Mouse (Mus musculus): ENCODE measurements around the gene Sorcs1.

Gene Sorcs1

DNA sequence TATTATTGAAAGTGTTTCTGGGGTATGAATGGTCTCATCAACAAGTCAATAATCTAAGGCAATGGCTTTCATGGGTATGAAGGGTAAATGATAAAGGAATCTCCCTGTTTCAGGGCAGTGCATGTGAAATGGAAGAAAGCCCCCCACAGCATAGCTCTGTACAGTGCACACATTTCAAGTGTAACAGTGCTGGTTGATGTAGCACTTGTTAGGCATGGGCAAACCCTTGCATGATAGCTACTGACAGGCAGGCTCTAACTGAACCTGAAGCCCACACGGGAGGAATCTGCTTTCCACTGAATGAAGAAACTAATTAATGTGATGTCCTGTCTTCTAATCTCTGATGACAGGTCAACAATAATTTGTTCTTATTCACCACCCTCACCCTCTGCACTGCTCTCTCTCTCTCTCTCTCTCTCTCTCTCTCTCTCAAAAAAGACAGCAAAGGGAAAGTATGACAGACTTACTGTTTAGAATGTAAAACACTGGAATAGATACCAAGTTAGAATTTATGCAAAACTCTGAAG is 108.7 kb downstream of the Sorcs1 start:
- no peak for DNase-seq (ENCODE audit: extremely low read depth, low read depth, low spot score)

DNA sequence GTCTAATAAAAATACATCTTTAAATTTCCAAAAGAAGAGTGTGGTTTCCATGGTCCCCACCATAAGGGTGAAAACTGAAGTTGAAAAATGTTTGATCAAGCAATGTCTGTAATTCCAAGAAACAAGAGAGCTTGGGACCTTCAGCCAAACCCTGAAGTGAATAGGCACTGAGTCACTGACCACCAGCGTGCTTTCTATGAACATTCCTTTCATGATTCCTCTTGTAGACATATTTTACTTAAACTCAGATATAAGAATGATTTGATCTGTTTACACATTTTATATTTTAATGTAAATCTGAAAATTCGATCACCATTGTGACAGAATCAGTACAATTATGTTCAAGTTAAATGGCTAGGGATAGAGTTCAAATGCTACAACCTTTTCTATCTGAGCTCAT is 112.1 kb downstream of the Sorcs1 start:
- no peak for DNase-seq (ENCODE audit: extremely low read depth, low read depth, low spot score)

DNA sequence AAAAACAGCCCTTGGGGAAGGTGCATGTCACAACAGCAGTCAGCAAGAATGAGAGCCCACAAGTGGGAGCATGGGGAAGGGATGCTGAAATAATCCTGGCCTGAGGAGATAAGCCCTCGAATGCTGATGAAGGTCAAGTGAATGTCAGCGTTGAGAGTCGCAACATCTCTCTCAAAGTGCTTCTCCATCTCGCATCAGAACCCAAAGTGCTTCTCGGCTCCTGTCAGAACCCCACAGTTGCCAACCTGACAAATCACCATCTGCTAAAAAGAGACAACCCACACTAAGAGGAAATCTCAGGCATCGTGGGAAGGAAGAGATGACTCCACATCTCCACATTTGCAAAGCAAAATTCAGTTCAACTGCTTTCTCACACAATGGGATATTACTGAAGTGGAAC is 119.7 kb downstream of the Sorcs1 start:
- DNase-seq (ENCODE audit: extremely low read depth, low read depth, low spot score), result no peak

DNA sequence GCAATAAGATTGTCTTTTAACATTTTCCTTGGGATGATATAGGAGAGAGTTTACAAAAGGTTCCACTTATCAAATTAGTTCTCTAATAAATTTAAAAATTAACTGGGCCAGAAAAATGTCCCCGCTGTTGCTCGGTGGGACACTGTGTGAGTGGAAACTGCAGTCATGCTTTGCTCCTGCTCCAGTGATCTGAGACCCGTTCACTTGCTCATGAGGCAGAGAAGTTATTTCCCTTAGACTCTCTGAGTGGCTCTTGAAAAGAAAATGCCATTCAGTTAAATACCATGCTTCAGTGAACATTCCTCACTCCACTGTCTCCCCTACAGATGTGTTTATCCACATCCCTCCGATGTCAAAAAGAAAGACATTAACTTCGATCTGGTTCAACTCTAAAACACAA is 144.4 kb downstream of the Sorcs1 start:
- no peak for DNase-seq (ENCODE audit: extremely low read depth, low read depth, low spot score)

DNA sequence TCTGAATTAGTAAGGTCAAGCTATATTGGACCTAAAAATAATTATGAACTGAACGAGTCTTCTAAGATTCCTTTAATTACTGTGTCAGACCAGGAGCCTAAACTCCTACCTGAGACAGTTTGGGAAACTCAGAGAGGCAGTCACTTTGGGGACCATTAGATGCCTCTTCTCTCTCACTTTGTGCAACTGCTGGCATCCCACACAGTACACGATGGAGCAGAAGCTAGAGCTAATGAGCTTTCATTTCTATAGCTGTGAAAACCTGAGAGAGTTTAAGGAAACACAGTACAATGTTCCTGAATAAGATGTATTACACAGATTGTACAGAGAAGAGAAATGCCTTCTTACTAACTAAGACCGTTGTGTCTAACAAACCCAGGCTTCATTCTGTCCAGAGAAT is 150.6 kb downstream of the Sorcs1 start:
- DNase-seq (ENCODE audit: extremely low read depth, low read depth, low spot score), result no peak

DNA sequence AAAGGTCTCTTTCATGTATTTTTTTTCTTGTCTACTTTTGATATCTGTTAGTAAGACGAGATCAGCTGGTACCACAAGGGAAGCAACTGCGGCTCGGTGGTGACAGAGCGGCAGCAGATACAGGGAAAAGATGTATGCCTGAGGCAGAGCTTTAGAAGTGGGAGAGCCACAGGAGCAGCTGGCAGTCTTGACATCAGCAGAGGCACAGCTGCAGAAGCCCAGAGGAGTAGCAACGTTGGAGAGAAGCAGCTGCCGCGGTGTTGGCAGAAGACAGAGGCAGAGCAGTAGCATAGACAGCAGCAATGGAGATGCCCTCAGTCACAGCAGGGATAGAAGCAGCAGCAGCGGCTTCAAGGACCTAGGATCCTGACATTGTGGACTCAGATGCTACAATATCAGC is 152.4 kb downstream of the Sorcs1 start:
- no peak for DNase-seq (ENCODE audit: extremely low read depth, low read depth, low spot score)

DNA sequence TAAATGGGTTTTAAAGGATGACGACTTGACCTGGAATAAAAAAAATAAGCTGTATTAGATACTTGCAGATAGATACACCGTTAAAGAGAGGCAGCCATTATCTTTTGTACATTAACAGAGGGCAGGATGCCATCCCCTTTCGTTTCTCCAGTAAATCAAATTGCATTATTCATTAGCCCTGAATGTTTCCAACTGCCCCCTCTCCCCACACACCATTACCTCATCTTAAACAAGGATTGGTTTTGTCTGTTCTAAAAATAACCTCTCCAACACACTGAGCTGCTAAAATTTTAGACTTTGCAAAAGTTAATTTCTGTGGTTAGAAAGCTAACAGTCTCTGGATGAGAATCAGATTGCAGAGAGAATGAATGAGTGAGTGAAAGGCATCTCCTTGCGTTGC is 156.5 kb downstream of the Sorcs1 start:
- DNase-seq (ENCODE audit: extremely low read depth, low read depth, low spot score), result no peak

DNA sequence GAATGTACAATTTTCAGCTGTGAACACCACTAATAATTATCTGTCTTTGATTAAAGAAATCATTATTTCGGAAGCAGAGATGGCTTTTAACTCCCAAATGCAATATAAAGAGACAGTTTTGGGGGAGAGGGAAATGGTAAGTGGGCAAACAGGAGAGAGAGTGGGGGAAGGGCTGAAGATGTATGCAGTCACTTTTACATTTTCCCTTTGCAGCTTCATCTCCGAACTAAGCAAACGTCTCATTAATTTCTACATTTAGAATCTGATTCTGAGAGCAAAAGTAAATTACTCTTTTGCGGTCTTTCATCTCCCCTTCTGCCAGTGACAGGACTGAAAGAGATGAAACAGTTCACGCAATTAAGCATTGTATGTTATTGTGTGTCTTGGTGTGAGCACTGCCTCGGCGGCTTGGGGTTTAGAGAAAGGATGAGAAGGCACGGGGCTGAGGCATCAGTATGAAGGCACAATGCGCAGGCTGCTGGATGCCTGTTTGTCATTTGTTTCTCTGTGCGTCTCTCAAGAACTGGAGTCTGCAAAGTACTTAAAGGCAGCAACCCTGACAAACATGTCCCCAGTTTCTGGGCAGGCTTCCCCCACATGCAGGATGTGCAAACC is 163.3 kb downstream of the Sorcs1 start:
- no peak for DNase-seq (ENCODE audit: extremely low read depth, low read depth, low spot score)

DNA sequence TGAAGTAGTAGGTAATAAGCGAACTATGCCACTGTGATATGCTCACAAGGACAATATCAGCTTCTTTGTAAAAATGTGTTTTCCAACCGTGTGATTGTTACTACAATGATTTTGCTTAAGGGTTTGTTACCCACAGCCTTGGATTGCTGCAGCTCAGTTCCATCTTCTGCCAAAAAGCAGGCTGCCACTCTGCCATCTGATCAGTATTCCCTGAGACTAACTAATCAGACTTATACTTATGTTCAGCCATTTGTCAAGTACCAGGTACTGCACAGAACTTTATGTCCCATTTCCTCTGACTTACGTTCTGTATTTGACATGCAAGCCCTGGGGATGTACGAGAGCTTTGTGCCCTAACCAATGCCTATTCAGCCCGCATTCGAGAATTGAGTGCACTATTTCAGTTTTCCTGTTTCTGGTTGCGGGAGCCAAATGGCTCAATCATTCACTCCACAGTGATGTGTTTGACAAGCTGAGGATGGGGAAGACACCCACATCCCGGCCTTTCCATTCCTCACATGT is 164.1 kb downstream of the Sorcs1 start:
- no peak for DNase-seq (ENCODE audit: extremely low read depth, low read depth, low spot score)

DNA sequence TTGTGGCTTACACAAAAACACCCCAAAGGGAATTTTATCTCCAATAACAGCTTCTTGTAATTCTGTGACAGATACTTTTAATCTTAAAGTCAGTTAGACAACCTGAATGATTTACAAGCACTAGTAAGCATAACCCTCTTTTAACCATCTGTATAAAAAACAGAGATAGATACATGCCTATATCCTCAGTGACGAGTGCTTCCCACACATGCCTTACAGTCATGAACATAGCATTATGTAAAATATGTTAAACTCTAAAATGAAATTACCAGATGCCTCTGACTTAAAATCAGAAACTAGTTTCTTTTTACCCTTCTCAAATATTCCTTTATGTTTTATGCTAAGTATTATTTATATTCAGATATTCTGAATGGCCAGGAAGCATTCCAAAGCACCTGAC is 175.6 kb downstream of the Sorcs1 start:
- DNase-seq (ENCODE audit: extremely low read depth, low read depth, low spot score), result no peak

DNA sequence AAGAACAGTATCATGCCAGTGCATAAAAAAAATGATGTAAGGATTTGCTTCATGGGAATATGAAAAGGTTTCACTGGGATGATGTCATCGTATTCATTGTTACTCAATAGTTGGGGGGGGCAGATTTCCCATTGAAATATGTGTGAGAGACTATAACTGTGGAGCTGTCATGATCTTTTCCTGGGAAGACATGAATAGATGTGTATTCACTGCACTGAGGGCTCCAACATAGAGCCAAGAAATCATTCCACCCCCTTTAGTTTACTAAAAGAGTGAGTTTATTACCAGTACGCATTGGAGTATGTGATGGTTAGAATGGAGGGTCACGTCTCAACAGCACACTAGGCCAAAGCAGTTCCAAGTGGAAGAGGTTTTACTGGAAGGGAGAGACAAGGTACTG is 187.3 kb downstream of the Sorcs1 start:
- DNase-seq (ENCODE audit: extremely low read depth, low read depth, low spot score), result no peak

DNA sequence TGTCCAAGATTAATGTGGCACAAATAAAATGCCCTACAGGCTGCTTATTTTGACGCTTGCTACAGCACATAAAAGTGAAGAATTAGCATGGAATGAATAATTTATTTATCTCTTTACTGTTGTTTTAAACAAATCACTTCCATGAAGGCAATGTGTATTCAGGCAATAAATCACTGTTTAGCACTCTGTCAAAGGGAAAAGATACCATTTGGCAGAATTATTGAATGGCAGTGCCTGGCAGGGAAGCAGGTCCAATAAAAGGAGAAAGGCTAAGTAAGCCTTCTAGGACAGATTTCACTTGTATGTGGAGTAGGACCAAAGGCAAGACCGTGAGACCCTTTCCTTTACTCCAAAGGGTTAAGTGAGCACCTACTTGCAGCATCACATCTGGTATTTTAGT is 187.7 kb downstream of the Sorcs1 start:
- DNase-seq (ENCODE audit: extremely low read depth, low read depth, low spot score), result no peak

DNA sequence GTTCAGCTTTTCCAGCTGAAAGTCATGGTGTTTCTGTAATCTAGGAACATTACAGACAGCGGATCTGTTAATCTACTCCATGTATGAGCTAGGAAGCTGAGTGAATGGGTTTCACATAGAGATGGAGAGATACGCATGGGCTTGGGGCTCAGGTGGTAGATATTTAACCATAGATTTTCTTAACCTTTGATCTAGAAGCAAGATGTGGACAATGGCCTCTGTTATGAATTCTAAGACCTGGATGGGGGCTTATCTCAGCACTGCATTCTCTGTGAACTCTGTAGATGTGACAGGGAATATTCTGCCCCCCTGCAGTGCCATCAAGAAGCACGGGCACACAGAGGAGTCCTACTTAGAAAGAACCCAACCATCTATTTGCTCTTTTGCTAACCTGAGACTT is 188.7 kb downstream of the Sorcs1 start:
- DNase-seq (ENCODE audit: extremely low read depth, low read depth, low spot score), result no peak

DNA sequence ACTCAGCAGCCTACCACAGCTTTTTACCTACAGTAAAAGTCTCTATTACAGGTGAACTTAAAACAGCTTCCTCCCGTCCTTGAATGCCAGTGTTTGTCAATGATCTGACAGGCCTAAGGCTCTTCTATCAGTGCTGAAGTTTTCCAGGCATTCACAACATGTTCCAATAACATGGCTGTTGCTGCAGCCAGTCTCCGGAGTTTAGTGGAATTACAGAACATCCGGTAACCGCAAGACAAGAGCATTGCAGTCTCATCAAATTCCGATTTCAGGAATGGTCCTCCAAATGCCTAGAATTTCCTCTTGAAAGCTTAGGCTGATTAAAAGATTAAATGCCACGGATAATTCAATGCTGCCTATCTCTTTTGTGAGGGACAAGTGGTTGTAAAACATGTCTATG is 190.0 kb downstream of the Sorcs1 start:
- no peak for DNase-seq (ENCODE audit: extremely low read depth, low read depth, low spot score)

DNA sequence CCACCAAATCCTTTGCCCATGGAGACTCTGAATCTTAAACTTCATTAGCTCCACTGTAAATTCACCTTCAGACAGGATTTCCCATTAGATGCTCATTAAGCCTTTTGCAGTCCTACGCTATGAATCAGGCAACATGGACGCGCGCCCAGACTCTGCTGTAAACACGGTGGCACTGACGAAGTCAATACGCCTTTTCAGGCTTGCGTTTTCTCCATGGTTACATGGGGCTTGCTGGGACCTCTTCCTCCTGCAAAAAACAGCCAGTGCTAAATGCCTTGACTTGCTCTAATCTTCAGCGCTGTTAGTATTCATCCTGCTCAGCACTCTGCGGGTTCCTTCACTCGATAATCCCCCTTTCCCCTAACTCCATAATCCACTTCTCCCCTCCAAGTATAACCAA is 190.7 kb downstream of the Sorcs1 start:
- DNase-seq (ENCODE audit: extremely low read depth, low read depth, low spot score), result no peak

DNA sequence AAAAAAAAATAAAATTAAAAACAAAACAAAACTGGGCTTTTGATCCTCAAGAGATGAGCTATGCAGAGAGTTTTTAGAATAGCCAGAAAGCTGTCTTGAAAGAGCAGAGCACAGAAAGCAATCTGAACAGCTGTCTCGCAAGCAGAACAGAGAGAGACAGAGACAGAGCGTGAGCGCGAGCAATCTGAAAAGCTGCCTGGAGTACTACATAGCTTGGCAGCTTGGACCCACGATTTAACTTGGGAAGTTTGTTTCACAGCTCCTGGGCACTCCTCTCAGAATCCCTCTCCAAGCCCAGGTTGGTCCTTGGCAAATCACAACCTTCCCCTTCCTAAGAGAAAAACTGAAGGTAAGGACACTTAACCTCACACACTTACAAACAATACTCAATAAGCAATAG is 192.1 kb downstream of the Sorcs1 start:
- DNase-seq (ENCODE audit: extremely low read depth, low read depth, low spot score), result no peak

DNA sequence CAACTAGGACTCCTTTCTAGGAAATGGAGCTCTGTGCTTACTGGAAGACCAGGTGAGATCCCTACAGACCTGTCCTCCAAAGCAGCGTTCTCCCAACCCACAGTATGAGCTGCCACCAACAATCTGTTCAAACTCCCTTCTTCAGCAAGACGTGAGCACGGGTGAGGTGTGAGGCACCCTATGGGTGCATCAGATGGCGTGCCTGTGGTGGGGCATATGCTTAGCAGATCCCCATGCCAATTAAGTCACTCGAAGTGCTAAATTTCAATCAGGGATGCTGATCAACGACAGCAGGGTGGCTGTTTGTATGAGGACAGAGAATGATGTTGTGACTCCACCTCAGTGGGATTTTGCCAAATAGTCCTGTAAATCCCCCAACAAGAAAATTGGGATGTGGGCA is 201.7 kb downstream of the Sorcs1 start:
- no peak for DNase-seq (ENCODE audit: extremely low read depth, low read depth, low spot score)

DNA sequence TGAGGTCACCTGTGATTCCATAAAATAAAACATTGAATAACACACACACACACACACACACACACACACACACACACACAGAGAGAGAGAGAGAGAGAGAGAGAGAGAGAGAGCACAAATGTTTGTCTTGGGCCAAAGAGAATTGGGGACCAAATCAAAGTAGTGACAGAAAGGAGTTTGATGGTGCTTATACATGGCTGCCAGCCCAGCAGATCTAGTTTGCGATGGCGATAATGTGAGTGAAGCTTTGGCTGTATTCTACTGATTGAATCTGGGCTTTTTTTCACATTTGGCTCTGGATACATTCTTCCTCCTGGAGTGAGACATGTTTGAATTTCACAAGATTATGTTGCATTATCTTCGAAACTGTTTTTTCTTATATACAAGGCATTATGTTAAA is 209.9 kb downstream of the Sorcs1 start:
- DNase-seq (ENCODE audit: extremely low read depth, low read depth, low spot score), result no peak

DNA sequence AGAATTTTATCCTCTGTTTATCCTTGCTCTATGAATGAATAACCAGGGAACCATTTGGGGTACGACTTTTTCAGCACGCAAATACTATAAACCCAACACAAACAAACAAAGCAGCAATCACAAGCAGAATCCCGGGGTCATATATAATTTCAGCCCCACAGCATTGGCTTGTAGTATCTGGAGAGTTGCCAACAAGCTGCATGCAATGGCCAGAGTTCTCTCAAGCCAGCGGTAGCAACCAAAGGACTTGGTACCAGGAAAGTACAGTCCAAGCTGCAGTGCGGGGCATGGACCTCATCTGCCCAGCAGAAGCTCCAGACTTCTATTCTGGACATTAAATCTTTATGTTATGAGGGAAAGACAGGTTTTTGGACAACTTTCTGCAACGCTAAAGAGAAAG is 213.6 kb downstream of the Sorcs1 start:
- no peak for DNase-seq (ENCODE audit: extremely low read depth, low read depth, low spot score)

DNA sequence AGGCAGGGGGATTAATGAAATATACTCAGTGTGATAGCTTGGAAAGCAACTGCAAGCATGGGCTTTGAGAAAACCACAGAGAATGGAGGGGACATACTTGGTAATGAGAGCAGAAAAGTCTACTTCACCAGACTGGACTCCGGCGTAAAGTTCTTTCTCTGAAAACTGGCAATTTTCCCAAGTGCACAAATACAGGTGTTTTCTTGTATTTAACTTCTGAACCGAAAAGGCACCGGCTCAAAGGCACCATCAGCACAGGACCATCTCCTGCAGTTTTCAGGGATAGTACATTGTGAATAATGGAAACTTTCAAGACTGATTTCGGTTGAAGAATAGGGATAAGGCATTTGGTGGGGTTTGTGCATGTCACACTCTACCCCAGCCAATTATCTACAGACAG is 219.9 kb downstream of the Sorcs1 start:
- DNase-seq (ENCODE audit: extremely low read depth, low read depth, low spot score), result no peak

DNA sequence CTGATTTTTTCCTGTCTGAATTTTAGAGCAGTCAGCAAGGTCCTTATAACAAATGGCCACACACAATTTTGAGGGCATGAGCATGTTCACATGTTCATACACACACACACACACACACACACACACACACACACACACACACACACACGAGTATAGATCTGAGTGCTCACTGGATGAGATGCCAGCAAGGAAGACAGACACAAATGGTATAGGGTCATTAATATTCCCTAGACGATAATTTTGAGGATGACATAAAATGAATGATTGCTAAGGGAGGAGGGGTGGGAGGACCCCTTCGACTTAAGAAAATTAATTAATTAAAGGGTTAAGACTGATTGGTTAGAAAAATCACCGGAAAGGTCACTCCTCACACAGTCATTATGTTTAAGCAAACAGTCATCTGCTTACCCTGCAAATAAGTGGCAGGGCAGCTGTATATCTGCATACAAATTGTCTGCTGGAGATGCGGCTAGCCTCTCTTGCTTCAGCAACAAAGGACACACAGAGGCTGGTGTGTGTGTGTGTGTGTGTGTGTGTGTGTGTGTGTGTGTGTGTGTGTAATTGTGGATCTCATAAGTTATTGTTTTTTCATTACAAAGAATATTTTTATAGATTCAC is 221.1 kb downstream of the Sorcs1 start:
- no peak for DNase-seq (ENCODE audit: extremely low read depth, low read depth, low spot score)

DNA sequence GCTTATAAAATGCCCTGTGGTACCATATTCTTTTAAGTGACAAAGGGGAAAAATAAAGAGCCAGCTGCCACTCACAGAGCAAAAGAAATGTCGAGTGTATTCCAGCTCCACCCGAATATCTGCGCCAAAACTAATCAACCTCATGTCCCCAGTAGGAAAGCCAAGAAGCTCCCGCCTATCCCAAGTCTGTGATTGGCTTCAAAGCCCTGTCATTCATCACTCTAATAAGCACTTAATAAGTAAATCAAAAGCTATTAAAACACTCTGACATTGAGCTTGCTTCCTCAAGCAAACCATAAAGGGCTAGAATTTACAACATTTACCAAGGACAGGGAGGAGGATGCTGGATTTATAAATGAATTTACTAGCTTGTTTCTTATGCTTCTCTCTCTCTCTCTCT is 237.3 kb downstream of the Sorcs1 start:
- no peak for DNase-seq (ENCODE audit: extremely low read depth, low read depth, low spot score)

Data from fat pad, adult 2 months (tissue).